Mouse (Mus musculus) forebrain, embryonic 10.5 days (tissue): ENCODE measurements around the gene Eipr1. TPM values are rescaled to one million over a fixed set of nuclear protein-coding genes. Genes with fewer than 3 reads are reported as not detected.

ENCODE experiments used
- DNase-seq: peaks from one replicate; pipeline ENCODE4 v3.0.0-alpha.2; 2017; ENCODE audit warnings: low spot score; ENCODE audit errors: extremely low spot score
- H3K27ac ChIP-seq: fragments of 300-500 bp; sonication (generic); 2 replicates; pipeline ENCODE4 v1.5.1; 2016; ENCODE audit warnings: mild to moderate bottlenecking
- H3K27me3 ChIP-seq: fragments of 300-500 bp; sonication (generic); 2 replicates; pipeline ENCODE4 v1.6.1; 2016; ENCODE audit warnings: mild to moderate bottlenecking; ENCODE audit not compliant: poor library complexity, severe bottlenecking
- H3K36me3 ChIP-seq: fragments of 300-500 bp; sonication (generic); replicated peaks from 2 replicates; pipeline ENCODE4 v1.6.1; 2016; ENCODE audit warnings: mild to moderate bottlenecking, moderate library complexity
- H3K4me1 ChIP-seq: fragments of 300-500 bp; sonication (generic); 2 replicates; pipeline ENCODE4 v1.6.1; 2016
- H3K4me3 ChIP-seq: fragments of 300-500 bp; sonication (generic); 2 replicates; pipeline ENCODE4 v1.5.1; 2016; ENCODE audit warnings: mild to moderate bottlenecking, moderate library complexity
- H3K9me3 ChIP-seq: fragments of 300-500 bp; sonication (generic); 2 replicates; pipeline ENCODE4 v1.6.1; 2016; ENCODE audit warnings: mild to moderate bottlenecking, moderate library complexity
- WGBS: fragments of 180-500 bp; shearing (Covaris S2); methylation state at CpG from one replicate; pipeline ENCODE4 v1.1.7; 2016; 5-methylcytosine and 5-hydroxymethylcytosine counted together
- polyA plus RNA-seq: library from polyadenylated mRNA; unstranded; fragments of >200 nt; fragmentation: Nextera tagmentation; extraction: Ambion mirVana; gene quantifications from 2 replicates; pipeline ENCODE4 v1.2.1, GENCODE M21; 2016

Eipr1 gene
- polyA plus RNA-seq, 1 experiment from 2014 or later, result 40.5 TPM

DNA sequence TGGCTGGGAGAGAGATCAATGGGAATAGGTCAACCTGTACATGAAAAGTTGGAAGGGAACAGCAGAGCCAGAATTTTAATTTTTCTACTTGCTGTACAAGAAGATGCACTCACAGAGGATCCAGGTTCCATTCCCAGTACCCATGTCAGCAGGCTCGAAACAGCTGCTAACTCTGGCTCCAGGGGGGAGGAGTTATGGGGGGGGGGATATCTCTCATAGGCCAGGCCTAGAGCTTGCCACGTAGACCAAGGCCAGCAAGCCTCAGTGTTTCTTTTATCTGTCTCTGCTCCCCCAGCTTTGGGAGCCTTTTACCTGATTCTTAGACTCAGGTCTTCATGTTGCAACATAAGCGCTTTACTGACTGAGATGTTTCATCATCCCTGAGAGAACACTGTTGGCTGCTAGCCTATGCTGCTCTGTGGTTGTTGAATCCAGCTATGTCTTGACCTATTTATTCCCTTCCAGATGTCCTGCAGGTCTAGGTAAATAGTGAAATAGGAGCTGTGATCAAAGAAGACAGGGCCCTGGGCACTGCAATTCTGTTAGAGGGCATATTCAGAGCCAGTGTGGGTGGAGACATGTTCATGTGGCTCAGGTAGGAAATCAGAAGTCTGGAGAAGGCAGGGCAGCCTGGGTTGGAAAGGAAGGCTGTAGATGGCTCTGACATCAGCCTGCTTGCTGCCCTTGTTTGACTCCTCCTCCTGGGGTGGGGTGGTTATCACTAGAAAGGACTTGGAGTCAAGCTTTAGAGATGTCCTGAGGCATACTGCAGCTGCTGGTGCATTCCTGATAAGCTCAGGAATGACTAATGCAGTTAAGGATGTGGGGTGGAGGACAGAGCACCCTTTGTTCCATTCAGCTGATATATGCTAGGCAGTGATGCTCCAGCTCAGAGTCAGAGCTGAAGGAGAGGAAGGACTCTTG, 53.2 kb downstream of the Eipr1 start:
- no peak overlapping the region for H3K4me3 ChIP-seq
- H3K36me3 ChIP-seq, result no peaks in the 10 kb centered on the region
- H3K27ac ChIP-seq, result peak overlapping the region; percentile 62
- H3K27me3 ChIP-seq, result peaks cover 44% of the 10 kb centered on the region
- DNase-seq, result no peak
- no peaks in the 10 kb centered on the region for H3K9me3 ChIP-seq
- WGBS, result 66% methylated on average over 3 of the region's 3 CpGs
- peaks cover 52% of the 10 kb centered on the region for H3K4me1 ChIP-seq

- 81% methylated on average over 4 of the region's 4 CpGs for whole genome bisulfite sequencing
- Histone ChIP-seq H3K4me1 (peaks cover 36% of the 10 kb centered on the region), H3K27ac (no peak overlapping the region), H3K9me3 (peaks cover 1% of the 10 kb centered on the region; the same call in 1 of the 2 replicates), H3K4me3 (no peak overlapping the region), H3K36me3 (no peaks in the 10 kb centered on the region), H3K27me3 (peaks cover 85% of the 10 kb centered on the region)
- no peak for DNase-seq
Measured at GRCm38 (mm10) chr12:28808786-28809375, 57.3 kb downstream of the Eipr1 start.

GRCm38 (mm10) chr12:28809756-28810337, 58.2 kb downstream of the Eipr1 start:
- Histone ChIP-seq H3K9me3 (peaks cover 10% of the 10 kb centered on the region; the same call in 1 of the 2 replicates), H3K27me3 (peaks cover 91% of the 10 kb centered on the region), H3K4me1 (peaks cover 27% of the 10 kb centered on the region), H3K36me3 (no peaks in the 10 kb centered on the region), H3K4me3 (no peak overlapping the region), H3K27ac (peak overlapping the region; percentile 66; the same call in 1 of the 2 replicates)
- 70% methylated on average over 4 of the region's 4 CpGs for WGBS
- no peak for DNase-seq

DNA sequence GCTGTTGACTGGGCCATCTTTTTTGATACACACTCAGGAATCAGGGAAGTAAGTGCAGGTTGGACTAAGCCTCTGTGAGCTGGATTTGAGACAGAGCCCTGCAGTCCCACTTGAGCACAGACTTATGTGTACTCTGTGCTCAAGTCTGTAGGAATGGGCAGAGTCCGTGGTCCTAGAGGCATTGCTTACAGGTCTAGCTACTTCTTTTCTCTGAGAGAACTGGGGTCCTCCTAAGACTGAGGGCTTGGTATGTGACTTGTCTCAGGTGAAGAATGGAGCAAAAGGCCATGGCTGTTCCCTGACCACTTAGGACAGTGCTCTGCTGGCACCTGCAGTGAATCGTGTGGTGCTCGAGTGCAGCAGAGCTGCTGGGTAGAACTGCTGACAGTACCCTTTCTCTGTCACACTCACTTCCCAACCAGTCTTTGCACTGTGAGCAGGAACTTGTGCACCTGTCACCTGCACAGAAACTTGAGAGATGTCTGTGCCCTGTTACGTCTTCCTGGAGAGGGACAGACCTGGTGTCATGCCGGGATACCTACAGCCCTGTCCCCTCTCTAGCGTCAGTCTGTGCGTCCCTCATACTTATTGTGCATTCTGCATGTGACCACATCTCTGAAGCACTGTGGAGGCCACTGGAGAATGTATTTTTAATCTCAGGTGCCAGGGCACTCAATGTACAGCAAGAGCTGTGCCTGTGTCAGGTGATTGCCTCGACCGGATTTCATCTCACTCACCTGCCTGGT, 65.3 kb downstream of the Eipr1 start:
- H3K4me3 ChIP-seq, result peak overlapping the region; percentile 29
- WGBS, result 13% methylated on average over 9 of the region's 9 CpGs
- H3K27ac ChIP-seq, result peak overlapping the region; percentile 81
- H3K36me3 ChIP-seq, result no peaks in the 10 kb centered on the region
- H3K27me3 ChIP-seq, result peaks cover 94% of the 10 kb centered on the region
- peaks cover 42% of the 10 kb centered on the region for H3K4me1 ChIP-seq
- DNase-seq, result no peak
- peaks cover 10% of the 10 kb centered on the region; the same call in 1 of the 2 replicates for H3K9me3 ChIP-seq

DNA sequence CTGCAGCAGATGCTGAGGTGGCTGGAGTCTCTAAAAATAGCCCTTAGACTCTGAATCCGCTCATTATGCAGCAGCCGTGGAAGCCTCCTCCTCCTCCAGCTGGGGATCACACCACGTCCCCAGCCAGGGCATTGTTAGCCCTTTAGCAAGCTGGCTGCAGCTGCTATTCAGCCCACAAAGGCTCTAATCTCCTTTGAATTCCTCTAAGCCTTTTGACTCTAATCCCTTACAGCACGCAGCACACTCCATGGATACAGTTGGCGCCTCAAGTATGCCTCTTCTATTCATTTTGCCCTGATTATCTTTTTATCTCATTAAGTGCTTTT, 65.8 kb downstream of the Eipr1 start:
- Histone ChIP-seq H3K4me3 (peak overlapping the region; percentile 29; the same call in 1 of the 2 replicates), H3K27ac (peak overlapping the region; percentile 81), H3K36me3 (no peaks in the 10 kb centered on the region), H3K27me3 (peaks cover 94% of the 10 kb centered on the region), H3K9me3 (peaks cover 10% of the 10 kb centered on the region; the same call in 1 of the 2 replicates), H3K4me1 (peaks cover 39% of the 10 kb centered on the region)
- peak; percentile 81 for DNase-seq
- 5% methylated on average over 5 of the region's 5 CpGs for WGBS

DNA sequence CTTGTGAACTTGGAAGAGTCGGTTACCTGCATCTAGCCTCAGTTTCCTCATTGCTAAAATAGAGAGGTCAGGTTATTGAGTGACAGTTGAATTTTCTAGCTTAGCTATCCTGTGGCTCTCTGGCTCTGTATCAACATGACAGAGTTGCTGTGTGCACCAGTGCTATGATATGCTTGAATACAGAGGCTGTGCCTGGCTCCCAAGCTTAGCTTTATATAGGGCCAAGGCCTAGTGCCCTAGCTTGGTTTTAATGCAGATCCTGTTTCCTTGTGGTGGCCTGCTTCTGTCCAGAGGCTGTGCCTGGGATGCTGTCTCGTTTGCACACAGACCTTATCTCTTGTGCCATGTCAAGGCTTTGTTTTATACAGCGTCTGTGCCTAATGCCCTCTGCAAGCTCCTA, 66.3 kb downstream of the Eipr1 start:
- H3K4me1 ChIP-seq, result peaks cover 39% of the 10 kb centered on the region
- H3K9me3 ChIP-seq, result peaks cover 10% of the 10 kb centered on the region; the same call in 1 of the 2 replicates
- H3K27me3 ChIP-seq, result peaks cover 94% of the 10 kb centered on the region
- H3K27ac ChIP-seq, result peak overlapping the region; percentile 62
- no peaks in the 10 kb centered on the region for H3K36me3 ChIP-seq
- peak overlapping the region; percentile 29; the same call in 1 of the 2 replicates for H3K4me3 ChIP-seq
- 16% methylated on average over 3 of the region's 3 CpGs for WGBS
- peak; percentile 51 for DNase-seq

DNA sequence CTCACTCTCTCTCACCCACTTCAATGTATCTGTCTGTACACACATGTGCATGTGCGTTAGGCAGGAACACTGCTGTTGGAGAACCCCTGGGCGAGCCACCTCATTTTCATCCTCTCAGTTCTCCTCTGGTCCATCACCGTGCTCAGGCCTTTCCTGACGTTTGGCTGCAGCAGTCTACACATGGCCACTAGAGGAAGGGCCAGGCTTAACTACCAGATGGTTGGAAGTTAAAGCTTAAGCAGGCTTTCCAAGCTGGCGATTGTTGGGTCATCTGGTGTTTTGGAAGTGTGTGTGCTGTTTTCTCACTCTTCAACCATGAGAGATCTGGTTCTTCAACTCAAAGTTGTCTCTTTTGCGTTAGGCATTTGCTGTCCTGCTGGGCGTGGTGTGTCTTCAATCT, 71.9 kb downstream of the Eipr1 start:
- H3K4me3 ChIP-seq, result no peak overlapping the region
- no peak for DNase-seq
- WGBS, result 90% methylated on average over 7 of the region's 7 CpGs
- peaks cover 6% of the 10 kb centered on the region for H3K4me1 ChIP-seq
- H3K9me3 ChIP-seq, result no peaks in the 10 kb centered on the region
- peaks cover 67% of the 10 kb centered on the region for H3K27me3 ChIP-seq
- no peak overlapping the region for H3K27ac ChIP-seq
- no peaks in the 10 kb centered on the region for H3K36me3 ChIP-seq

- Histone ChIP-seq H3K4me1 (no peaks in the 10 kb centered on the region), H3K4me3 (no peak overlapping the region), H3K27ac (no peak overlapping the region), H3K27me3 (peaks cover 12% of the 10 kb centered on the region), H3K36me3 (no peaks in the 10 kb centered on the region), H3K9me3 (no peaks in the 10 kb centered on the region)
- no peak for DNase-seq
- 87% methylated on average over 3 of the region's 3 CpGs for WGBS
Measured at GRCm38 (mm10) chr12:28829502-28829901, 77.9 kb downstream of the Eipr1 start.

- peaks cover 6% of the 10 kb centered on the region; the same call in 1 of the 2 replicates for H3K27me3 ChIP-seq
- H3K36me3 ChIP-seq, result no peaks in the 10 kb centered on the region
- no peaks in the 10 kb centered on the region for H3K4me1 ChIP-seq
- no peak overlapping the region for H3K4me3 ChIP-seq
- H3K9me3 ChIP-seq, result no peaks in the 10 kb centered on the region
- DNase-seq, result no peak
- 87% methylated on average over 3 of the region's 3 CpGs for WGBS
- H3K27ac ChIP-seq, result no peak overlapping the region
Measured at GRCm38 (mm10) chr12:28830471-28830870, 78.9 kb downstream of the Eipr1 start.

GRCm38 (mm10) chr12:28831066-28831733, 79.6 kb downstream of the Eipr1 start:
- no peak overlapping the region for H3K4me3 ChIP-seq
- H3K27me3 ChIP-seq, result no peaks in the 10 kb centered on the region; the same call in 1 of the 2 replicates
- H3K36me3 ChIP-seq, result no peaks in the 10 kb centered on the region
- H3K27ac ChIP-seq, result no peak overlapping the region
- no peaks in the 10 kb centered on the region for H3K9me3 ChIP-seq
- 49% methylated on average over 7 of the region's 7 CpGs for WGBS
- DNase-seq, result no peak
- no peaks in the 10 kb centered on the region for H3K4me1 ChIP-seq

DNA sequence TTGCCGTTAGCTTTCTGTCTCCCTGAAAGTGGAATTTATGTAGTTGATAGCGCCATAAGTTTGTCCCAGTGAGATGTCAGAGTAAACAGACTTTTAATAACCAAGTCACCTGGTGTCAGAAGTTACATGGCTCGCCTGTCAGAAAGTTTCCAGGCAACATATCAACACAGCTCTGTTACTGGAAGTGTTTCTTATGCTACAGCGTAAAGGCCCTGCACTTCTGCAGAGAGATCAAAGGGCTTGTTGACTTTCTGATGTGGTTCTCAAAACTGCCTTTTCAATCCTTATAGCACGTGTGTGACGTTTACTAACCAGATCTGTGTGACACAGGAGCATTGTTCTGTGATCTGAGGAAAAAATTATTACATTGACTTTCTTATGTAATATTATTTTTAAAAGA, 82.7 kb downstream of the Eipr1 start:
- 86% methylated on average over 6 of the region's 6 CpGs for WGBS
- Histone ChIP-seq H3K9me3 (no peaks in the 10 kb centered on the region), H3K4me3 (no peak overlapping the region), H3K27me3 (no peaks in the 10 kb centered on the region), H3K27ac (no peak overlapping the region), H3K4me1 (peaks cover 5% of the 10 kb centered on the region; the same call in 1 of the 2 replicates), H3K36me3 (no peaks in the 10 kb centered on the region)
- DNase-seq, result no peak

DNA sequence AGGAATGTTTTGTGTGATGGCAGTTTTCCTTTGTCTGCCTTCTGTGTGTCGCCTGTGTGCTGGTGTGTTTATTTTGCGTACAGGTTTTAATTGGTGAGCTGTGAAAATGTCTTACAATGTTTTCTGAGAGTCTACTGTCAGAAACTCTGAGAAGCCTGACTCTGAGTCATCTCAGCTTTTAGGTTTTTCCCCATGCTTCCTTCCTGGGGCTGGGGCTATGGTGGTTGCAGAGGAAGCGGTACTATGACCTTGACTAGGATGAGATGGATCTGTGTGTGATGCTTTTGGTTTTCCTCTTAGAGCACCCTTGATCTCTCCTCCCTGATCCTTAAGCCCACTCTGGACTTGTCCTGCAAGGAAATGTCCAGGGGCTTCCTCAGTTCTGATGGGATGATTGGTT, 84.1 kb downstream of the Eipr1 start:
- no peak overlapping the region for H3K4me3 ChIP-seq
- peaks cover 5% of the 10 kb centered on the region; the same call in 1 of the 2 replicates for H3K4me1 ChIP-seq
- H3K27ac ChIP-seq, result no peak overlapping the region
- WGBS, result 95% methylated on average over 3 of the region's 3 CpGs
- H3K36me3 ChIP-seq, result no peaks in the 10 kb centered on the region
- H3K9me3 ChIP-seq, result no peaks in the 10 kb centered on the region
- no peak for DNase-seq
- H3K27me3 ChIP-seq, result no peaks in the 10 kb centered on the region
